Mouse (Mus musculus) heart, embryonic 15.5 days (tissue): Measurements from ENCODE around the gene Tab1. TPM values are rescaled to one million over a fixed set of nuclear protein-coding genes. Genes with fewer than 3 reads are reported as not detected.

Source experiments
- polyA plus RNA-seq: library from polyadenylated mRNA; unstranded; fragments of >200 nt; fragmentation: Nextera tagmentation; extraction: Ambion mirVana; gene quantifications from 2 replicates; pipeline ENCODE4 v1.2.1, GENCODE M21; 2015

Gene Tab1
- polyA plus RNA-seq, 1 experiment from 2014 or later: 25.0 TPM

Other genes starting within 250 kb of the Tab1 start
- gene Apobec3, start 241.5 kb upstream of the Tab1 start, polyA plus RNA-seq: 13.8 and 36.7 TPM in 2 replicates
- gene Cbx7, start 162.0 kb upstream of the Tab1 start, polyA plus RNA-seq: 0.63 and 1.9 TPM in 2 replicates
- 3.7 and 4.0 TPM in 2 replicates for gene Pdgfb, start 118.2 kb upstream of the Tab1 start, polyA plus RNA-seq
- gene Syngr1, start 41.8 kb upstream of the Tab1 start, polyA plus RNA-seq: 38.0 and 42.9 TPM in 2 replicates
- gene Rpl3, start 41.3 kb upstream of the Tab1 start, polyA plus RNA-seq: 565 and 609 TPM in 2 replicates
- 0.93 and 2.5 TPM in 2 replicates for gene Mgat3, start 40.6 kb downstream of the Tab1 start, polyA plus RNA-seq
- gene Mief1, start 100.9 kb downstream of the Tab1 start, polyA plus RNA-seq: 21.1 and 26.8 TPM in 2 replicates
- gene AC140267.1, start 102.7 kb downstream of the Tab1 start, polyA plus RNA-seq: not detected in 2 replicates
- 71.5 and 81.8 TPM in 2 replicates for gene Atf4, start 122.1 kb downstream of the Tab1 start, polyA plus RNA-seq
- gene Rps19bp1, start 131.2 kb downstream of the Tab1 start, polyA plus RNA-seq: 33.8 and 35.9 TPM in 2 replicates
- gene Cacna1i, start 154.1 kb downstream of the Tab1 start, polyA plus RNA-seq: not detected in 2 replicates